Mouse (Mus musculus): Measurements from ENCODE around the gene Ap1s1.

- TF ChIP-seq CTCF (IDR thresholded peaks at IDR 0.05; ENCODE audit: insufficient read depth, low read depth, low read length) (no peak), POLR2A (IDR thresholded peaks at IDR 0.05; ENCODE audit: insufficient read depth, low read depth, low read length) (no peak)
Measured at GRCm38 (mm10) chr5:137051125-137051524, 5.2 kb upstream of the Ap1s1 start.

All from olfactory bulb, adult 2 months (tissue).